Mouse (Mus musculus) spleen, postnatal 10 days (tissue): ENCODE results near the gene Avpr2.
A peak's percentile ranks its signal among the peaks of the same experiment; 100 is the strongest.

ENCODE experiments used
- DNase-seq, 2 experiments: peaks; one replicate each; pipeline ENCODE4 v3.0.0; 2021 to 2022; ENCODE audit warnings: low spot score in 2 of 2

Avpr2 gene

DNA sequence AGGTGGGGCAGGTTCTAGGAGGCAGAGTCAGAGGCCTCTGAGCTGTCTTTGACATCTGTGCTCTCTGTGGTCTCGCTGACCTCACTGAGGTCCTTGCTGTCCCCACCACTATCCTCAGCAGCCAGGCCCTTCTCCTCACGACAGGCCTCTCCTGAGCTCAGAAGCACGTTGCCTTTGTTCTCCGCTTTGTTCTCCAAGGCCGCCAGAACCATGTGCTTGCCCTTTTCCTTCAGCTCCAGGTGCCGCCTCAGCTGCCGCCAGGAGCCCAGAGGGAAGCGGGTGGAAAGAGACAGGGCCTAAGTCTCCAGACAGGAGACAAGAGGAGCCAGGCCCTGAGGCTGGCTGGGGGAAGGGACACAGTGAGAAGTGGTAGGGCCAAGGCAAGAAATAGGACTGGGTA, 25.0 kb downstream of the Avpr2 start:
- DNase-seq: no peak

DNA sequence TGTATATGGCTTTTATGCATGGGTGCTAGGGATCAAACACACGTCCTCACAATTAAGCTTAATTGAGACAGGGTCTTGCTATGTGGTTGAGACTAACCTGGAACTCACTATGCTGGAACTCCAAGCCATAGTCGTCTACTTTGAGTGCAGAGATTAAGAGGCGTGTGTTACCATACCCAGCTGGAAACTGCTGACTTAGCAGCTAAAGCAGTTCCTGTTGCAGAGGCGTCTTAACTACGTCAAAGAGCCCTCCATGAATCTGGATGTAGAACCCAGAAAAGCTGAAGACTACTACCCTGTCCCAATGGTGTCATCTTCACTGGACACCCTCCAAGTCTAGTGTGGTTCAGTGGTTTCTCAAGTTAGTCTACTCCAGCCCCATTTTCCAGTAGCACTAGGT, 26.7 kb downstream of the Avpr2 start:
- no peak for DNase-seq

DNA sequence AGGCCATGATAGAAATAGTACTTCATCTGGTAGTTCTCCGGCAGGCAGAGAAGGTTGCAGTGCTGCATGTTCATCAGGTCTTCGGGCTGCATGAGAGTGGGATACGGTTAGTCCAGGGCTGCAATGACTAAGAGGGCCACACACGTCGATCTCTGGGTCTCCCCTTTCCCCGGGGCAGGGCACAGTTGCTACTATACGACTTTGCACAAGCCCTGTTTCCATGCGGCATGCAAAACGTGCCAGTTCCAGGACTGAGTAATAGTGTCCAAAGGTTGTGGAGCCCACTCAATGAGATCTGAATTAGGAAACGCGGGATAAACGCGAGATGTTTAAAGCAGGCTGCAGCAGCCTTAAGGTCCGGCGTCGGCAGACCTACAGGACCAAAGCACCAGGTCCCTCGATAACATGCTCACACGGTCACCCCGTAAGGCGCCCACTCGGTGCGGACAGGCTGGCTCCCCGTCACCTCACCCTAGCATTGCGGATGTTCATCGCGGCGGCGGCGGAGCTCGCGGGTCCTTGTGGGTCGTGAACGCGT, 29.5 kb downstream of the Avpr2 start:
- DNase-seq: peak in 1 of 2 experiments; percentile 23

DNA sequence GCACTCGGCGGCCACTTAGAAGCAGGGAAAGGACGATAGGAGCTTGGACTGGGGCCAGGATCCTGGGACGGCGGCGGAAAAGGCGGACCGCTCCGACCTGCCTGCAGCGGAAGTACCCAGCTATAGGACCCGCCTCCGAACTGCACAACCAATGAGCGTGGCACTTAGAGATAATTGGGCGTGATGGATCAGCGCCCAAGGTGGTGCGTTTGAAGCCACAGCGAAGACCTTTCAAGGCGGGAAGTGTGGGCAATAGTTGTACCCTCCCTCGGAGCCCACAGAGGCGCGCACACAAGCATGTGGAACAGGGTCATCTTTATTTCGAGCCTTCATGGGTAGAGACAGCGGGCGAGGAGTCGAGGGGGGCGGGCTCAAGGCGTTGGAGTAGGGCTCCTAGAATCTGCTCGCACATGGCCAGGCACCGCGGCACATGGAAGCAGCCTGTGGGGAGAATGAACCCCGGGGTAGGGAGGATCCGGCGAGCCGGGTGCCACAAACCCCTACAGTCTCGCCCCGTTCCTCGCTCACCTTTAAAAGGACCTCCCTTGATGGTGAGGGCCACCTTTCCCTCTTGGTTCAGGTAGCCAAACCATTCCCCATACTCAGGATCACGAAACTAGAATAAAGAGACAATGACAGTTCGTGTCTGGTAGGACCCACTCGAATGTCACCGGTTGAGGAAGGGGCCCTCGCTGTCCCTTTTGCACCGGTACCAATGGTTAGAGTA, 30.1 kb downstream of the Avpr2 start, which contains the start of the genes Arhgap4 and Naa10:
Gene Arhgap4 (minus strand): TSS at position 48 of the 727 bp plus-strand sequence.
Gene Naa10 (minus strand): TSS at position 122 of the 727 bp plus-strand sequence.
- DNase-seq: peak; percentile 77 to 90

DNA sequence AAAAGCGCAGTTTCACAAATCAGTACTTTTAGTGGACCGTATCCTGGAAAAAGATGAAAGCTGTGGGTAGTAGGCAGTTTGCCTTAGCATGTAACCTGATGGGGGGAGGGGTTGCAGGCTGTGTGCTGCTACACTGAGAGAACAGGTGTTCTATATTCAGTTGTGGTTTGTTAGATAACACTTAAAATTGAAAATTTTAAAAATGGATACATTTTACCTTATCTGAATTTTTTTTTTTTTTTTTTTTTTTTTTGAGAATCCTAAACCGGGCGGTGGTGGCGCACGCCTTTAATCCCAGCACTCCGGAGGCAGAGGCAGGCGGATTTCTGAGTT, 30.6 kb downstream of the Avpr2 start:
- DNase-seq: no peak

DNA sequence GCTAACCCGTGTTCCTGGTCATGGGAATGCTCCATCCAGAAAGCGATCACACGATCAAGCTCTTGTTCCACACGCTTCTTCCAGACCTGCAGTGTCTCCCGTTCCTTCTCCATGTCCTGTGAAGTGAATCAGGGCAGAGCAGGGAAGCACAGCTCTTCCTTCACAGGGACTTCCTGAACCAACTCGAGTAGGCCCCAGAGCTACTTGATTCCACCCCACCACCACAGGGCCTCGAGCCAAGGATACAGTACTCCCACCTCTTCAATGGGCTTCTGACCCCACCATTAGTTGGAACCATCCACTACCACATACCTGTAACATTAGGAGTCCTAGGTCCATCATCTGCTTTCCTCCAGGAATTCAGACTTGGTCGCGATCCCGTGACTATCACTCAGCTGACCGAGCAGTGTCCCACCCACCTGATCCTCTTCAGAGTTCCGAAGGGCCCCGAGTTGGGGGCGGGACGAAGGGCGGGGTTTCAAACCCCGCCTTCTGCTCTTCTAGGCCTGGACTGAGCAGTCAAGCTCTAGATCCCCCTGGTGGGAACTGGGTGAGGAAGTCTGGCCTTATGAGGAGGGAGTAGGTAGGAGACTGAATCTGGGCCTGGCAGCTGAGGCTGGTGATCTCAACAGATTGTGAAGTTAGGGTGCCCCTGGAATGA, 38.6 kb downstream of the Avpr2 start, which contains the start of gene Renbp:
Gene Renbp (minus strand): TSS at position 449 of the 661 bp plus-strand sequence.
- peak in 1 of 2 experiments; percentile 57 for DNase-seq

DNA sequence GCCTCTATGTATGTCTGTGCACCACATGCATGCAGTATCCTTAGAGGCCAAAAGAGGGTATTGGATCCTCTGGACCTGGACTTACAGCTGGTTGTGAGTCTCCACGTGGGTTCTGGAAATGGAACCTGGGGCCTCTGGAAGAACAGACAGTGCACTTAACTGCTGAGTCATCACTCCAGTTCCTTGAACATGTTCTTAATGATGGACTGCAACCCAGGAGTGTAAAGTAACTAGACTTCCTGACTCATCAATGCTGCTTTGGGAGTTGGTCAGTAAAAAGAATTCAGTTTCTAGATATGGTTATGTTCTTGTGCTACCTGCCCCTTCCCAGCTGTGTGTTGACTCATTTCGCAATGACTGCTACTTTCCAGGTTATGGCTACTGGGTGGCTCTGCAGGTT, 40.0 kb downstream of the Avpr2 start:
- DNase-seq: no peak

DNA sequence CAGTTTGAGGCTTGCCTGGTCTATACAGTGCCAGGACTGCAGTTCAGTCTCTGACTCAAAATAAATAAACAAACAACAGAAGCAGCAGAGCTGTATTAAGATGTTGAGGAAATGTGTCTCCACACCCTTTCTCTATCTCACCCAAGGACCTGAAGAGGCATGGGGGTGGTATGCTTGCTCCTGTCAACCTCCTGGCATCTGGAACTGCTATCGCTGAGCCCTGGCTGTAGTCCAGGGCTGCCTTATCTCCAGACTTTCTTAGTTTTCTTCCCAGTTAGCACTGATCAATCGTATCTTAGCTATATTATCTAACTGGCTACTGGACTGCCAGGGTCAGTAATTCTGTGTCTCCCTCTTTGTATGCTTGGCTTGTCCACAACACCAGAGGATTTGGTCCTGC, 50.0 kb downstream of the Avpr2 start:
- DNase-seq: no peak

DNA sequence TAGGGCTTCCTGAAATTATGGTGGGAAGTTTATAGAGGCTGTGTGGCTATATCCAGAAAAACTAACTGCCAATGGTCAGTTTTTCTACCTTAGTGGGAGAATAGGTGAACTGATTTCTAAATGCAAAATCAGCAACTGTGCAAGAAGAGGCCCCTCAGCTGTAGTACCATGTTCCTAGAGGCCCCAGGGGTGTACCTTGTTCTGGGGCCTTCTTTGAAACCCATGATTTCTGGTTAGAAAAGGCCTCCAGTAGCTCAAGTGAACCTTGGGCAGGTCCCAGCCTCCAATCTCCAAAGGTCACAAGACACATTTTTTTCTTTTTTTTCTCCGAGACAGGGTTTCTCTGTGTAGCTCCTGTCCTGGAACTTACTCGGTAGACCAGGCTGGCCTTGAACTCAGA, 50.4 kb downstream of the Avpr2 start:
- DNase-seq: no peak
